Mouse (Mus musculus) limb, embryonic 15.5 days (tissue): ENCODE measurements around the gene Brms1. TPM values are rescaled to one million over a fixed set of nuclear protein-coding genes. Genes with fewer than 3 reads are reported as not detected.

Experiments
- ATAC-seq: fragments of 200-750 bp; cut with Nextera tagmentation; 2 replicates; pipeline ENCODE4 v1.8.0; 2017; ENCODE audit warnings: low read depth, moderate TSS enrichment; ENCODE audit not compliant: insufficient number of reproducible peaks, low FRiP score, low TSS enrichment
- H3K27ac ChIP-seq: fragments of 300-500 bp; sonication (generic); 2 replicates; pipeline ENCODE4 v1.5.1; 2015; ENCODE audit warnings: moderate library complexity, mild to moderate bottlenecking, inconsistent platforms
- H3K27me3 ChIP-seq: fragments of 300-500 bp; sonication (generic); 2 replicates; pipeline ENCODE4 v1.6.1; 2015; ENCODE audit warnings: inconsistent platforms
- H3K36me3 ChIP-seq: fragments of 300-500 bp; sonication (generic); 2 replicates; pipeline ENCODE4 v1.6.1; 2015; ENCODE audit warnings: inconsistent platforms
- H3K4me1 ChIP-seq: fragments of 300-500 bp; sonication (generic); 2 replicates; pipeline ENCODE4 v1.6.1; 2015; ENCODE audit warnings: inconsistent platforms
- H3K4me2 ChIP-seq: fragments of 300-500 bp; sonication (generic); 2 replicates; pipeline ENCODE4 v1.6.1; 2015; ENCODE audit warnings: mild to moderate bottlenecking, inconsistent platforms
- H3K4me3 ChIP-seq: fragments of 300-500 bp; sonication (generic); 2 replicates; pipeline ENCODE4 v1.5.1; 2015; ENCODE audit warnings: mild to moderate bottlenecking, inconsistent platforms
- H3K9ac ChIP-seq: fragments of 300-500 bp; sonication (generic); 2 replicates; pipeline ENCODE4 v1.6.1; 2015; ENCODE audit warnings: inconsistent platforms
- H3K9me3 ChIP-seq: fragments of 300-500 bp; sonication (generic); 2 replicates; pipeline ENCODE4 v1.6.1; 2016; ENCODE audit warnings: inconsistent platforms
- WGBS: fragments of 180-500 bp; shearing (Covaris S2); methylation state at CpG from one replicate; pipeline ENCODE4 v1.1.7; 2015; 5-methylcytosine and 5-hydroxymethylcytosine counted together
- polyA plus RNA-seq: library from polyadenylated mRNA; unstranded; fragments of >200 nt; fragmentation: Nextera tagmentation; extraction: Ambion mirVana; gene quantifications from 2 replicates; pipeline ENCODE4 v1.2.1, GENCODE M21; 2015

The Brms1 gene
- polyA plus RNA-seq, 1 experiment from 2014 or later, result 42.4 TPM

DNA sequence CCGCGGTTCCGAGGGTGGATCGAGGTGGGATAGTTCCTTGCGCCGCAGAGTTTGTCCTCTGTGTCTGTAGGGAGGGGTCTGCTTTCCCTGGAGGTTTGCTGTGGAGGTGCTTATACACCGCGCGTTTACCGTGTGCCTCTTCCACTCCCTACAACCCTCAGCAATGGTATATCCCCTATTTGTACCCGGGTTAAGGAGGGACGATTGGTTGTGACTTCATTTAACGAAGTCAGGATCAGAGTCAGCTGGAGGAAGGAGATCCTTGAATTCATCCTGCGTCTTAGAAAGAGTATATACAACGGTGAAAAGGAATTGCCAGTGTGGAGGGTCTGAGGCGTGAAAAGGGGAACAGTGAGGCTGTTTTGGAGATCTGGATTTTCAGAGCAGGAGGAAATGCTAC lies 434 bp downstream of the Brms1 start:
- ATAC-seq, result no peak
- Histone ChIP-seq H3K9me3 (no peaks in the 10 kb centered on the region), H3K36me3 (peaks cover 20% of the 10 kb centered on the region), H3K27ac (peak overlapping the region; percentile 63), H3K27me3 (no peaks in the 10 kb centered on the region), H3K4me1 (peaks cover 35% of the 10 kb centered on the region), H3K4me2 (peak overlapping the region; percentile 95), H3K4me3 (peak overlapping the region; percentile 87), H3K9ac (peak overlapping the region; percentile 61)
- 3% methylated on average over 16 of the region's 16 CpGs for WGBS

DNA sequence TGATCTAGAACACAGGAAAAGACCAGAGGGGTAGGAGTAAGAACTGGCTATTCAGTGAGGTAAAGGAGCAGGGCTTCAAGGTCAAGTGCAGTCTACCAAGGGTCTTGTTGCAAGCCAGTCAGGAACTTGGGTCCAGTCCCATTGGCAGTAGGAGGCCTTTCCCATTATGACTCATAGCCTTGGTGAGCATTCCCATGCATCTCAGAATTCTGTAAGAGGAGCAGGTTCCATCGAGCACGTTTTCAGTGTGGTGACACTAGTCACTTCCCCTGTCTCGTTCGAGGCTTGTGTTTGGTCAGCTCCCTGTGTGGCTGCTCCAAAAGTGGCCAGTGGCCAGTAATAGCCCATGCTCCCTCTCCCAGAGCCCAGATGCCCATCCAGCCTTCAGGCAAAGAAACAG lies 4.4 kb downstream of the Brms1 start:
- H3K9ac ChIP-seq, result no peak overlapping the region
- peaks cover 25% of the 10 kb centered on the region for H3K4me1 ChIP-seq
- no peak for ATAC-seq
- no peak overlapping the region for H3K4me2 ChIP-seq
- peaks cover 7% of the 10 kb centered on the region for H3K27me3 ChIP-seq
- no peaks in the 10 kb centered on the region for H3K9me3 ChIP-seq
- WGBS, result 80% methylated on average over 4 of the region's 4 CpGs
- H3K36me3 ChIP-seq, result peaks cover 55% of the 10 kb centered on the region
- H3K27ac ChIP-seq, result no peak overlapping the region
- H3K4me3 ChIP-seq, result no peak overlapping the region

DNA sequence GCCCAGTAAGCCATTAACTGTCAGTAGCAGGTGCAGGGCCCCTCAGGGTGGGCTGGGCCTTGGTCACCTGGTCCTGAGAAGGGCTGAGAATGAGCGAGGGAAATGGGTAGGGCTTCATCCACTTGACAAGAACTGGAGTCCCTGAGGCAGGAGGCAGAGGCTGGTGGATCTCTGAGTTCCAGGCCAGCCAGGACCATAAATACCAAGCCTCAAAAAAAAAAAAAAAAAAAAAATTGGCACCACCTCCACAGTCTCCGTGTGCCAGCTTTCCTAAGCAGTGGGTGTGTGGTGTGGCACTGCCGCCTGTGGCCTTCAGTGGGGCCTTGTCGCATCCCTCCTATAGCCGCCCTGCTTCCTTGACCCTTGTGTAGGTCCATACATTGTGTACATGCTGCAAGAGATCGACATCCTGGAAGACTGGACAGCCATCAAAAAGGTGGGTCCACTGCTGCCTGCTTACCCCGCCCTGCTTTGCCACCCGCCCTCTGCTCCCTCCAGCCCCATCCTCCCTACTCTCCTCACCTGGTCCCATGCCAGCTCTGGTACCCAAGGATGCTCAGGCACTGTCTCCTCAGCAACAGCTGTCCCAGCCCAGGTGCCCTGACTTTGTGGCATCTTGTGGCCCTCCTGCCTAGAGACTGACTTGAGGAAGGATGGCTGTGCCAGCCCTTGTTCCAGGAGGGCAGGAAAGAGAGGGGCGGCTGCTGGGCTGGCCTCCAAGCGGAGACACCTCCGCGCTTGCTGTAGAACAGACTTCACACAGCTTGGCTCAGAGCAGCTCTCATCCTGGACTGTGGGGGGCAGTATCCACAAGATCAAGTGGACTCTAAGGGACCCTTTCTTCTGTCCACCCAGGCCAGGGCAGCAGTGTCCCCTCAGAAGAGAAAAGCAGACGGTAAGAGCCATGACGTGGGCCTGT lies 7.2 kb downstream of the Brms1 start:
- 85% methylated on average over 14 of the region's 14 CpGs for WGBS
- Histone ChIP-seq H3K9me3 (no peaks in the 10 kb centered on the region), H3K27me3 (peaks cover 36% of the 10 kb centered on the region), H3K27ac (no peak overlapping the region), H3K4me3 (no peak overlapping the region), H3K9ac (no peak overlapping the region), H3K36me3 (peaks cover 48% of the 10 kb centered on the region), H3K4me2 (no peak overlapping the region), H3K4me1 (peaks cover 32% of the 10 kb centered on the region)
- ATAC-seq, result no peak

DNA sequence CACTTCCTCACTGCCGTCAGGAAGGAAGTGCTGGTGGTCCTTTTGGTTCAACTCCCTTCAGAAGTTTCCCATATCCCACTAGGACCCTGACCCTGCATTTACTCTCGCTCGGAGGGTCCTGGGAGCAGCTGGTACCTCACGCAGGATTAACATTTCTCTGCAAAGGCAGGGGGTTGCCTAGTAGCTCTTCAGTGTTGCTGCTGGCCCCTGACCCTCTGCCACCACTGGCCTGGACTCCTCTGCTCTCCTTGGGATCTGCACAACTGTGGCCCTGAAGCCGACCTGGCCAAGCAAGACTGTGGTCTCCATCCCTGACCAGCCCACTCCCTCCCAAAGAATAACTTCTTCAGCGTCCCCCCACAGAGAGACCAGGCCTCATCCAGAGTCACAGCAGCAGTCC lies 8.2 kb downstream of the Brms1 start:
- H3K4me3 ChIP-seq, result no peak overlapping the region

DNA sequence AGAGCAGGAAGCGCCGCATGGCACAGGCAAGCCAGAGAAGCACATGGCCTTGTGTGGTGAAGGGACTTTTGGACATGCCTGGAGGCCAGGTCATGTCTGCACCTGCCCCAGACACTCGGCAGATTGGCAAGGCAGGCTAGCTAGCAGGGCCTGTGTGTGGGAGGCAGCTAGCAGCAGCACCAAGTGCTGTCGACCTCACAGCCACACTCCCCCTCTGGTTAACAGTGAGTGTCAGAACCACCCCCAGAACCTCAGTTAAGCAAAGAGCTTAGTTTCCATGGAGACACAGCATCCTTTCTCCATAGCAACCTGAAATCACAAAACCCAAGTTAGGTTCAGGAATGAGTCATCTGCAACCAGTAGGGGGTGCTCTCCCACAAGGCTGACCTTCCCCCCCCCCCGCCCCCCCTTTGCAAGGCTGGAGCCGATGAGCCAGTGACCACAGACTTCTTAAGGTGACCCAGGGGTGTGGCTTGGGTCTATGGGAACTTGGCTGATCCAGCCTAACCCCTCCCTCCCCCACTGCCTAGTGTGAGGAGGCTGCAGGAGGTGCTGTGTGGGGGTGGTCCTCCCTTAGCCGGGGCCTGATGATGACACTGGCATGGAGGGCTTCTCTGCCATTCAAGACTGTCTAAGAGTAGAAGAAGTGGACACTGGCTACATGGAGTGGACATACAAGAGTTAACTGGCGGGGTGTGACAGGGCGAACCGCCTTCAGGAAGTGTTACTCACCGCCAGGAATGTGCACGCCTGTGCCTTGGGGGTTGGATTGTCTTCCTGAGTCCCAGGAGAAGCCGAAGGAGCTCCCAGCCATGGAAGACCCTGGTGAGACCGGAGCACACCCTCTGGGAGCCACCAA lies 9.1 kb downstream of the Brms1 start, which contains the start of gene Rin1:
TSS of gene Rin1 (plus strand) at position 435 of the 859 bp plus-strand sequence.
- H3K27ac ChIP-seq, result peak within 1 kb of the TSS; percentile 27; the same call in 1 of the 2 replicates
- 0 out of 2 replicates have a peak within 1 kb of the TSS, but pooled peaks have one; percentile 20 for H3K9ac ChIP-seq

More for the DNA sequence above, 8.2 kb downstream of the Brms1 start:
- WGBS, result 78% methylated on average over 6 of the region's 6 CpGs
- Histone ChIP-seq H3K9me3 (no peaks in the 10 kb centered on the region), H3K27me3 (peaks cover 44% of the 10 kb centered on the region), H3K9ac (no peak overlapping the region), H3K27ac (no peak overlapping the region), H3K4me1 (peaks cover 35% of the 10 kb centered on the region), H3K36me3 (peaks cover 48% of the 10 kb centered on the region), H3K4me2 (no peak overlapping the region)
- no peak for ATAC-seq

DNA sequence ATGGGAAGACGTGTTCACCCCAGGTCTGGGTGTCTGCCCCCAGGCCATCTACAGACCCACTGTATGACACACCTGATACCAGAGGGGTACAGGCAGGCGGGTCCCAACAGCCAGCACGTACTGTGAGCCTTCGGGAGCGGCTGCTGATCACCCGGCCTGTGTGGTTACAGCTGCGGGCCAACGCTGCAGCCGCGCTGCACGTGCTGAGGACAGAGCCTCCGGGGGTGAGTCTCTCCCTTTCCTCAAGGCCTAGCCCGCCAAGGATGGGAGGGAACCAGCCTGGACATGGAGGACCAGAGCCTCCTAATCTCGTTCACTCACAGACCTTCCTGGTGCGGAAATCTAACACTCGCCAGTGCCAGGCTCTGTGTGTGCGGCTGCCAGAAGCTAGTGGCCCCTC lies 9.9 kb downstream of the Brms1 start:
- ATAC-seq, result no peak
- whole genome bisulfite sequencing, result 9% methylated on average over 17 of the region's 17 CpGs
- H3K9ac ChIP-seq, result 0 out of 2 replicates have a peak overlapping the region, but pooled peaks have one; percentile 20
- no peaks in the 10 kb centered on the region for H3K9me3 ChIP-seq
- peak overlapping the region; percentile 32 for H3K4me2 ChIP-seq
- H3K4me1 ChIP-seq, result peaks cover 35% of the 10 kb centered on the region
- H3K4me3 ChIP-seq, result peak overlapping the region; percentile 27
- 0 out of 2 replicates have a peak overlapping the region, but pooled peaks have one; percentile 27 for H3K27ac ChIP-seq
- H3K36me3 ChIP-seq, result peaks cover 41% of the 10 kb centered on the region
- H3K27me3 ChIP-seq, result peaks cover 44% of the 10 kb centered on the region

More for the DNA sequence above, 9.1 kb downstream of the Brms1 start, which contains the start of gene Rin1:
- Histone ChIP-seq H3K4me2 (peak within 1 kb of the TSS; percentile 32), H3K36me3 (peaks cover 48% of the 10 kb centered on the region), H3K4me3 (peak within 1 kb of the TSS; percentile 27), H3K9me3 (no peaks in the 10 kb centered on the region), H3K4me1 (peaks cover 35% of the 10 kb centered on the region), H3K27me3 (peaks cover 44% of the 10 kb centered on the region)
- WGBS, result 14% methylated on average over 13 of the region's 14 CpGs
- ATAC-seq, result no peak

DNA sequence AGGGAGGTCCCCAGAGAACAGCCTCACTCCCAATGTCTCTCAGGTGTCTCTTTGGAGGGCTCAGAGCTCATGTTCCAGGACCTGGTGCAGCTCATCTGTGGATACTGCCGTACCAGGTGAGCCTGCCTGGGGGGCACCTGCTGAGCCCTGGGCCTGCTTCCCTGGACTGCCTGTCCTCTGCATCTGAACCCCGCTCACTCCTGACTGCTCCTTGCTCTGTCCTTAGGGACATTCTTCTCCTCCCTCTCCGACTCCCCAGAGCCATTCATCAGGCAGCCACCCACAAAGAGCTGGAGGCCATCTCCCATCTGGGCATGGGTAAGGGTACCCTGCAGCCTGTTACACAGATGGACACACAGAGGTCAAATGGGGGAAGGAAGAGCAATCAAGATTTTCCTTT lies 10.4 kb downstream of the Brms1 start:
- Histone ChIP-seq H3K27me3 (peaks cover 44% of the 10 kb centered on the region), H3K4me1 (peaks cover 40% of the 10 kb centered on the region), H3K9ac (0 out of 2 replicates have a peak overlapping the region, but pooled peaks have one; percentile 20), H3K4me3 (peak overlapping the region; percentile 27; the same call in 1 of the 2 replicates), H3K9me3 (no peaks in the 10 kb centered on the region), H3K4me2 (peak overlapping the region; percentile 32), H3K36me3 (peaks cover 36% of the 10 kb centered on the region), H3K27ac (no peak overlapping the region)
- 37% methylated on average over 3 of the region's 3 CpGs for WGBS
- ATAC-seq, result no peak

DNA sequence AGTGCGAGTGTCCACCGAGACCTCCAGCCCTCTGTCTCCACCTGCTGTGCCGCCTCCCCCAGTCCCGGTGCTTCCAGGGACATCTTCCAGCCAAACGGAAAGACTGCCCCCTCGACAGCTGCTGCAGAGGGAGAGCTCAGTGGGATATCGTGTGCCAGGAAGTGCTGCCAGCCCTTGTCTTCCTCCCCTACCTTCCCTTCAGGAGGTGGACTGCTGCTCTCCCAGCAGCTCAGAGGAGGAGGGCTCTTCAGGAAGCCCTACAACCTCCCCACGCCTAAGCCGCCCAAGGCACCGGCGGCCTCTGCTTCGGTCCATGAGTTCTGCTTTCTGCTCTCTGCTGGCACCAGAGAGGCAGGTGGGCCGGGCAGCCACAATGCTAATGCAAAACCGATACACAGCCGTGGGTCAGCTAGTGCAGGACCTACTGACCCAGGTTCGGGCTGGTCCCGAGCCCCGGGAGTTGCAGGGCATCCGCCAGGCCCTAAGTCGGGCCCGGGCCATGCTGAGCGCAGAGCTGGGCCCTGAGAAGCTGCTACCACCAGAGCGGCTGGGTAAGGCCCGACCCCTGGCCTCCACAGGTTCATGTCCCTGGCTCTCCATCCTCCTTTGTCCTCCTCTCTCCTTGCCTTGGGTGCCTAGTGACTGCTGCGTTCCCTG lies 11.1 kb downstream of the Brms1 start:
- no peak overlapping the region for H3K27ac ChIP-seq
- 30% methylated on average over 25 of the region's 25 CpGs for WGBS
- no peak overlapping the region for H3K4me3 ChIP-seq
- peaks cover 28% of the 10 kb centered on the region for H3K36me3 ChIP-seq
- peaks cover 44% of the 10 kb centered on the region for H3K27me3 ChIP-seq
- H3K4me2 ChIP-seq, result no peak overlapping the region
- peaks cover 43% of the 10 kb centered on the region for H3K4me1 ChIP-seq
- 0 out of 2 replicates have a peak overlapping the region, but pooled peaks have one; percentile 10 for H3K9ac ChIP-seq
- no peak for ATAC-seq
- H3K9me3 ChIP-seq, result no peaks in the 10 kb centered on the region

DNA sequence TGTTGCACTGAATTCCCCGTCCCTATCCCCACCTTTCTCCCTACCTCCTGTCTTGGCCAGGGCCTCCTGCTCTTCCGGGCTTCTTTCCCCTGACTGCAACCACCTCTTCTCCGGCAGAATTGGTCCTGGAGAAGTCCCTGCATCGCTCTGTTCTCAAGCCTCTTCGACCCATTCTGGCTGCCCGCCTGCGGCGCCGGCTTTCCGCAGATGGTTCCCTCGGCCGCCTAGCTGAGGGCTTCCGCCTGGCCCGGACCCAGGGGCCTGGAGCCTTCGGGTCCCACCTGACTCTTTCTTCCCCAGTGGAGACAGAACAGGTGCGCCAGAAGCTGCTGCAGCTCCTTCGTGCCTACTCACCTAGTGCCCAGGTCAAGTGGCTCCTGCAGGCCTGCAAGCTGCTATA lies 11.7 kb downstream of the Brms1 start:
- Histone ChIP-seq H3K4me2 (no peak overlapping the region), H3K36me3 (peaks cover 22% of the 10 kb centered on the region), H3K4me1 (peaks cover 44% of the 10 kb centered on the region), H3K27ac (no peak overlapping the region), H3K27me3 (peaks cover 44% of the 10 kb centered on the region), H3K9ac (no peak overlapping the region), H3K9me3 (no peaks in the 10 kb centered on the region), H3K4me3 (no peak overlapping the region)
- no peak for ATAC-seq
- 64% methylated on average over 17 of the region's 17 CpGs for WGBS

DNA sequence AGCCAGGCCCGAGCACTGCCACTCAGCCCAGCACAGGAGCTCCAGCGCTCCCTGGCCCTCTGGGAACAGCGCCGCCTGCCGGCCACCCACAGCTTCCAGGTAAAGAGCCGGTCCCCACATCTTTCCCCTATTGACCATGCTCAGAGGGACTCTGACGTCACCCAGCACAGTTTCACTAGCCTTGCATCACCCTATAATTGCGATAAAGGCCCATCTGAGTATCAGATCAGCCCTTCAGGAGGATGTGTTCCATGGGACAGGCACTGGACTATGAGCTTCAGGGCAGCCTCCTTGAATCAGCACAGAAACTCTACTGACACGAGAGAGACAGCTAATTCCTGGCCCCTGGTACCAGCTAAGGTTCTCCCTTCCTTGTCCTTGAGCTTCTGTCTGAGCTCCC lies 12.8 kb downstream of the Brms1 start:
- Histone ChIP-seq H3K4me1 (peaks cover 55% of the 10 kb centered on the region), H3K4me2 (no peak overlapping the region), H3K27me3 (peaks cover 44% of the 10 kb centered on the region), H3K27ac (no peak overlapping the region), H3K9ac (no peak overlapping the region), H3K9me3 (no peaks in the 10 kb centered on the region), H3K36me3 (peaks cover 12% of the 10 kb centered on the region), H3K4me3 (no peak overlapping the region)
- 19% methylated on average over 9 of the region's 9 CpGs for WGBS
- ATAC-seq, result no peak

DNA sequence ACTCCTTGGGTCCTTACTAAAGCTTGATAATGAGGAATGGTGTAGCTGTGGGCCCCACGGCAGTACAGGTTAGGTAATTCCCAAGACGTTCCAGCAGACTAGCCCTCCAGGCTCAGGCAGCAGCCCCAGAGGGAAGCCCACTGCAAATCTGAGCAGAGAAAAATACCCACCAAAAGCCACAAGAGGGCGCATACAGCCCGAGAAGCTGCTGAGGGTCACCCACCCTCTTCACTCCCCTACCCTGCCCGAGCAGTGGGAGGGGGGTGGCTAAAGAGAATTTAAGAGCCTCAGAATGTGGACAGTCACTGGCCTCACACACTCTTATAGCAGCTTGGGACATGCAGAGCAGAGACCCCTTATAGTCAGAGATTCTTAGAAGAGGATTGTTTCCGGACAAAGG lies 15.1 kb downstream of the Brms1 start:
- Histone ChIP-seq H3K27ac (no peak overlapping the region), H3K9ac (no peak overlapping the region), H3K9me3 (no peaks in the 10 kb centered on the region), H3K4me2 (no peak overlapping the region), H3K4me1 (peaks cover 59% of the 10 kb centered on the region), H3K4me3 (no peak overlapping the region), H3K27me3 (peaks cover 30% of the 10 kb centered on the region), H3K36me3 (no peaks in the 10 kb centered on the region)
- WGBS, result 8% methylated on average over 6 of the region's 6 CpGs
- ATAC-seq, result no peak
